Mouse (Mus musculus): ENCODE measurements at regions not wholly inside any gene's neighbourhood (a gene's known extent, or its start where the extent isn't known, plus 50 kb on each side); places are given as distances from the start of the nearest gene placed in this dataset.

DNA sequence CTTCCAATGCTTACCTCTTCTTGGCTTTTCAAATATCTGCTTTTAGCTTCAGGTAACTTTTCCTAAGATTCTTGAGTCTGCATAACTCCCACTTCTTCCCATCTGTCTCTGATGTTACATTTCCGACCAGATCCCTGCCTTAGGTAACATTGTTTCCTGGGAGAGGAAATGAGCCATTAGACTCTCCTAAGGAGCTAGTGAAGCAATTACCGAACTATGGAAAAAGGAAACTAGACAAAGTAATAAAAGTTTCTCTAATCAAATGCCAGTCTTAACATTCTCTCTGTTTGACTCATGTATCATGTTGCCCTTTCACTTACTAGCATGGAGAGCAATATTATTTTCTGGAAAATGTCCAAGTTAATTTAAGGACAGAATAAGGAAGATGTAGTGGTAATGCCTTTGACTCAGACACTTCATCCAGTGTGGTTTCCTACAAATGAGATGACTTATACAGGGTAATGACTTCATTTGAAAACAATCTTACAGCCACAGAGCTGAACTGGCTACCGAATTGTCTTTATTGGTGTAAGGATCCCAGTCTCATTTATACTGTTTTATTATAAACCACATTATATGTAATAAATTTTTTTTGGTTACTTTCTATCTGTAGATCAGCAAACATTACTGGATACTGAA, 263.8 kb upstream of the Fam84a start:
- DNase-seq (ENCODE audit: low spot score): no peak

DNA sequence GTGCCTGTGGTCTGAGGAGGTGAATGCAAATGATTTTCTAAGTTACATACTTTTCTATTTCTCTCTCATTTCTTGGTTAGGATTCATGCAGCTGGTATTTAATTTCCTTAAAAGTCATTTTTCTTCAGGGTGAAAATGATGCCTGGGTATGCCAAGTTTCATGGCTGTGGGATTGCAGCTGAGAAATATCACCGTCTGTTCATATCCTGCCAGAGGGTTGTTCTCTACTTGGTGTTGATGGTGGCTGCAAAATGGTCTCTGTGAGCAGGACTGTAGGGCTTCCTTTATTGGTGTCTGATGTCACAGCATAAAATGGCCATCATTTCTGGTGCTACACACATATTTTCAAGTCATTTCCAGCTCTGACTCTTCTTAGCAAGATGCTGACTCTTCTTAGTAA, 259.2 kb upstream of the Fam84a start:
- no peak for DNase-seq (ENCODE audit: low spot score)

DNA sequence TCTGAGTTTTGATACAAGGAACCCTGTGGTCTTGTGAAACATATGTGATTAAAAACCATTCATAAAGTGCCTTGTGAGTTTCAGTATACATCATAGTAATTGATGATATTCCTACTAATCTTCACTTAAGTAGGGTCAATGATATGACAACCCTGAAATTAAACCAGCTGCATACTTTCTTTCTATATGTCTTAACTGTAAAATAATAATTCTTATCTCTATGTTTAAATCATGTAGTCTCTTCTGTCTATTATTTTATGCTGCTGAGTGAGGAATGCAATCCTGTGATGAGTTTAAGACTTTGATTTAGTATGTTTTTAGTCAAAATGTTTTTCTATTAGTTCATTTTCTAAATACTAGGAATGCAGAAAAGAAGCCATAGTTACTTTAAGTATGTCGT, 253.9 kb upstream of the Fam84a start:
- no peak for DNase-seq (ENCODE audit: low spot score)

DNA sequence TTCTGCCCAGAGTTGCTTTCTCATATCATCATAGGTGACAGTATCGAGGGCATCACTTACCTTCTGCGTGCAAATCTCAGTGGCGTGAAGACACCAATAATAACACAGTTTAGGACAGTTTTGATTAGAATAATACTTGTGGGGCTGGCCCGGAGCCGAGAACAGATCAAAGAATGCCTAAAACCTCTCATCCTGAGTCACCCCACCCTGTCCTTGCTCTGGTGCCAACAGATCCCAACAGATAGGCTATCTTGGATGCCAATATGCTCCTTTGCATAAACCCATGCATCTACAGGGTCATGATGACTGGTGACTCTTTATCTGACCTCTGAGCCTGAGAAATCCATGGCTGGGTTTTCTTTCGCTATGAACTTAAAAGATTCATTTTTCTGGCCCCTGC, 224.4 kb upstream of the Fam84a start:
- no peak for DNase-seq (ENCODE audit: low spot score)

DNA sequence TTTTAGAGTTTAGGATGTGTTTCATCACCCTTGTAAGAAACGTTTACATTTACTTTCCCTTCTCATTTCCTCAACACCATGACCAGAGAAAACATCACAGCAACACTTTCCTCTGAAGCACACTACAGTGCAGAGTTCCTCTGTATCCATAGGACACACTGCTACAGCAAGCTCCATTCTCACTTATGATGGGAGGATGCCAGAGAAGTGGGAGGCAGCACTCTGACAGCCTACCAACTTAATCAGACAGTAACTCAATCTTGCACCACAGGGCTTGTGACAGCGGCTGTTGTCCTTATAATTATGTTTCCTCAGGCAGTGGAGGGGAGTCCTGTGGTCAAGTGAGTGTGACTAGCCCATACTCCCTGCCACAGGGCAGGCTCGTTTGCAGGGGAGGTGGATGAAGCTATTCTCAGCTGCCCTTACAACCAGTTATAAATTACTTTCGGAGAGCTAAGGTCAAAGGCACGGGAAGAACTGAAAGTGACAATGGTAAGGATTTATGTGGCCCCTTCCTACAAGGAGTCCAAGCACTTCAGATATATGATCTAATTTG, 186.5 kb upstream of the Fam84a start:
- no peak for DNase-seq (ENCODE audit: low spot score)

DNA sequence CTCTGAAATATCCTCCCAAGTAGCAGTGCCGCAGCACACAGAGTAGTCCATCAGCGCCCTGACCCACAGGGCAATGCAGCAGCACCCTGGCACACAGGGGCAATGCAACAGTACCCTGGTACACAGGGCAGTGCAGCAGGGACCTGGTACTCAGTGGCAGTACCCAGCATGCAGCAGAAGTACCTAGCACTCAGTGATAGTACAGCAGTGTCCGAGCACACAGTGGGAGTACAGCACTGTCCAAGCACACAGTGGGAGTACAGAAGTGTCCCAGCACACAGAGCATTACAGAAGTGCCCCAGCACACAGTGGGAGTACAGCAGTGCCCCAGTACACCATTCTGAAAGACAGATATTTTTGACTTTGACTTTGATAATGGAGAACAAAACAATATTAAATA, 186.0 kb upstream of the Fam84a start:
- no peak for DNase-seq (ENCODE audit: low spot score)

DNA sequence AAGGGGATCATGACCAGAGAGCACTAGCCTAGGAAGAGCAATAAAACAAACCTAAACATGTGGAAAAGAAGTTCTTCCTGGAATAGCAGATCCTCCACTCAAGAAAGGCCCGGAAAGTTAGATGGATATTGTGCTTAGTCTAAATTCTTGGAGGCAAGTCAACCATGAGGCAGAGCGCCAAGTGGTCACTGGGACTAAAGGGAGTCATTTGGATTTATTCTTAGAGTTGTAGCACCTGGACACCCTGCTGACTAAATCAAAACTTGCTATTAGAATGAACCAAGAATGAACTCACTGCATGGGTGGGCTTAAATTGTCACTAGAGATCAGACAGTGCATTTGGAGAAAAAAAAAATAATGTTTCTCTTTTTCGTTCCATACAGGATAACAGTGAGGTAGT, 166.8 kb upstream of the Fam84a start:
- DNase-seq (ENCODE audit: low spot score): no peak

DNA sequence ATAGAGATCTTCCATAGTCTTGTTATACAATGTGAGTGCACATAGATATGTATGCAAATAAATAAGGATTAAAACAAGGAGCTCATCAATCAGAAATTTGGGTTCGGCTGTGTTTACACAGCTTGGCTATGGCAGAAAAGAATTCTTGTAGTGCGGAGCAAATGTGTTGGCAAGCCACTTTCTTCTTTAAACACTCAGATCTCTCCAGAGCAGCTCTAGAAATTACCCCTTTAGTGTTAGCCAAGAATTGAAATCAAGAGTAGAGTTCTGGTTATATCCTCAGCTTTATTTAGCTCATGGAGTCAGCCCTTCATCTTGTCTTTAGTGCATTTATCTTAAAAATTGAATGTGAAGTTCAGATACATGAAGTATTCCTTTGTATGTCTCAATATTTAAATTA, 164.5 kb upstream of the Fam84a start:
- no peak for DNase-seq (ENCODE audit: low spot score)

DNA sequence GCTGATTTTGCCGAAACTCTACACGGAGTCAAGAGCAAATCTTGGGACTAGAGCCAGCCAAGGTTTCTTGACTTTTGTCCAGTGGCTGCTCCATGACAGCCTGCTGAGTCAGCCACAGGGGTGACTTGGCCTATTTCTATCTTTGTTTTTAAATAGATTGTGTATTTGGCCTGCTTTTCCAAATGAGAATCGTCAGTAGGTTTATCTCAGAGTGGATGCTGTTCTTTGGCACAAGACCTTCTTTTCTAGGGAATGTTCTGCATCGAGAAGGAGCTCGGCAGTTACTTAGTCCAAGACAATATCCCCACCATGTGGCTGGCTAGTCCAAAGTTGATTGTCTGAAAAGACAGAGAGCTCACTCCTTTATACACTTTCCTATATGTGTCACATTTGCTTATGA, 163.9 kb upstream of the Fam84a start:
- no peak for DNase-seq (ENCODE audit: low spot score)

DNA sequence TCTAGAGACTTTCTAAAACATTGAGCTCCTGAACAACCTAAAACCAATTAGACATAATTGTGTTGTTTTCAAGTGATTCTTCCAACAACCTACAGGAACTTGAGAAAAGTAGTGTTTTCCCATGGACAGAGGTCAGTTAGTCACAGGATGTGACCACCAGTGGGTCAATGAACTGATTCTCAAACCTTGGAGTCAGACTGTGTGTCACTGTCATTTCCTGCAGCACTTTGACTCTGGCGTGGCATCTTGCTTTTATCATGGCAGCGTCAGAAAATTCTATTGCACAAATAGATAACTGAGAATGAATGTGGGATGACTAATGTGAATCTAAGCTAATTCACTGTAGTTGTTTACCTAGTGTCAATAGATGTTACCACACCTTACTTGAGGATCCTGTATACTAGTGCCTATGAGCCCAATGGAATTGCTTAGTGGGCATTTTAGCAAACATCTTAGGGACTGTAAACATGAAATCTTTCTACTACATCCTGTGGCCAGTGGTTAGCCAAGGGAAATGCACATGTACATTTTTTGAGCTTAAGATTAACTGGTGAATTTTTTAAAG, 150.6 kb upstream of the Fam84a start:
- DNase-seq (ENCODE audit: low spot score): no peak

DNA sequence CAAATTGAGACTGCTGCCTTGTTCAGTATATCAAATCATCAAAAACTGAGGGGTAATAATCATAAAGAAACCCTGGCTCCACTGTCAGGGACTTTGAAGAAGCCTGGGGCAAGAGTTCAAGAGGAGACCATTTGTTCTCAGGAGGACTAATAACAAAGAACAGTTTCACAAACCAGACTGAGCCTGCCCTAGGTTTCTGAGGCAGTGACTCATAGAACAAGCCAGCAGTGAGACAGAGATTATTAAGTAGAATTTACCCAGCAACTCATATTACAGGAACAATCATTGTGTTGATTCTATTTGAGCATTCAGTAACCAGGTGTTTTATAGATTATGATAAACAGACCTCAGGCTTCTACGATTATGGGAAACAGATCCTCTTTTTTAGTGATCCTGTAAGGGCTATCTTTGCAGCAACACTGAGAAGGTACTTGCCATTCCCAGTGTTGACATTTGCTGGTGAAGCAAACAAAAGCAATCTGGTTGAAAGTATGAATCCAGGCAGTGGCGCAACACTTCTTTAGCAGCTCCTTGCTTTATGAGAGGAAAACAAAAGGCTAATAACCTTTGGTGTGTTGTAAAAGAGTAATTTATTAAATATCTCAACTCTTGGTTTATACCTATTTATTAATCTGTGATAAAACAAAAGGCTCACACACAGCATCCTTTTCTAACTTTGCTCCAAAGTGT, 150.0 kb upstream of the Fam84a start:
- no peak for DNase-seq (ENCODE audit: low spot score)

DNA sequence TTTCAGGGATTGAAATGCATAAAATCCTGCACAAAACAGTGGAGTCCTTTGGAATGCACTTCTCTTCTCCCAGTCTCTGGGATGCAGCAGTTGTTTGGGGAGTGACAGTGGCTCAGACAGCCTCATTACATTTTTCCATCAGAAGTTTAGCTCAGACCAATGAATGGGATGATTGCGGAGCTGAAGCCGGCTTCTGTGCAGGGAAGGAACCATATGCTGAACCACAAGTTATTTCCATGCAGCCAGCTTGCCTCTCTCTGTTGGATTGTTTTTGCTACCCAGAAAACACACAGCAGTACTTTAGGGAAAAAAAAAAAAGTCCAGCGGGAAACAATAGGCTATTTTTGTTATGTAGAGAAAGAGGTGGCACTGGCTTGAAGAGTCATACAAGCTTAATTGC, 140.2 kb upstream of the Fam84a start:
- DNase-seq (ENCODE audit: low spot score): no peak

DNA sequence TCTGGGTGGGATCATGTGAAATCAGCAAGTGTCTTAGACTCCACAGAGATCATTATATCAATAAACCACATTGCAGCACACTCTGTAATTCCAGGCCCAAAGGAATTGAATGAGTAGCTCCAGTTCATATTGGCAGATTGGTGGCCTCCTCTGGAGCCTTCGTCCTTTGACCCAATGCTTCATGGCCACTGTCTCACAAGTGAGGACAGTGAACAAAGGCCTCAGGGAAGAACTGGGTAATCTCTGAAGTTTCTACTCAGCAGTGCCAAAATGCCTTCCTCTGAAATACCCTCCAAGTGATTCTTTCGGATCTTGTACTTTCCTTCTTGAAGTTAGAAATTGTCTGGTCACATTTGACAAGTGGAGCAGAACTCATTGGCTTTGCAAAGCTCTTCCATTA, 135.8 kb upstream of the Fam84a start:
- DNase-seq (ENCODE audit: low spot score): no peak

DNA sequence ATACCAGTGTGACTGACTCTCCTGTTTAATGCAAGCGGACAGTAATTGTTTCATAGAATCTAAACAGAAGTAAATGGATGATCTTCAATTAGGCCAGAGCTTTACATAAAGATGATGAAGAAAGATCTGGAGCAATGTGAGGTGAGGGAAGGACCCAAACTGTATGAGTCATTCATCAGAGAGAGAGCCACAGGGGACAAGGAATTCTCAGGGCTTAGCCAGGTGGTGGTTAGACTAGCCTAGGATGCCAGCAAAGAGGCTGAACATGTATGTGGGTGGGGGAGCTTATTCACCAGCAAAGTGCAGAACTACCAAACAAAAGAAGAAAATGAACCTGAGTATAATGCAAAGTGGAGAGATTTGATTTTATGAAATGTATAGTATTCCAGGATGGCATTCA, 134.8 kb upstream of the Fam84a start:
- DNase-seq (ENCODE audit: low spot score): no peak

DNA sequence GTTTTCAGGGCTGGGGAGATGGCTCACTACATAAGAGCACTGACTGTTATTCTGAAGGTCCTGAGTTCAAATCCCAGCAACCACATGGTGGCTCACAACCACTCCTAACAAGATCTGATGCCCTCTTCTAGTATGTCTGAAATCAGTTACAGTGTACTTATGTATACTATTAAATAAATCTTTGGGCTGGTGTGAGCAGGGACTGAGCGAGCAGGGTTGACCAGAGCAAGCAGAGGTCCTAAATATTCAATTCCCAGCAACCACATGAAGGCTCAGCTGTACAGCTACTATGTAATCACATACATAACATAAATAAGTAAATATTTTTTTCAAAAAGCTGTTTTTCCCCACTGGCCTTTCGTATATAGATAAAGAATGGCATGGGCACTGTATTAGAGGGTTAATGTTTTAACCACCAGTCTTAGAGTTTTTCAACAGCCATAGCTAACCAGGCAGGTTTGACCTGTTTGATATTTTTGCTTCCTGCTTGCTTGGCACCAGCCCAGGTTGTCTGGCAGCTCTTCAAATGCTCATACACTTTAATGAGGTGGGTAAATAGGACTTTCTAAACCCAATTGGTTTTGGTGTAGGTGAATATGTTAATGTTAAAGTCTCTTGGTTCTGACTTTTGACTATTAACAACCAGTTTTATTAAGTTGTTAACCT, 134.1 kb upstream of the Fam84a start:
- peak; percentile 34 for DNase-seq (ENCODE audit: low spot score)

DNA sequence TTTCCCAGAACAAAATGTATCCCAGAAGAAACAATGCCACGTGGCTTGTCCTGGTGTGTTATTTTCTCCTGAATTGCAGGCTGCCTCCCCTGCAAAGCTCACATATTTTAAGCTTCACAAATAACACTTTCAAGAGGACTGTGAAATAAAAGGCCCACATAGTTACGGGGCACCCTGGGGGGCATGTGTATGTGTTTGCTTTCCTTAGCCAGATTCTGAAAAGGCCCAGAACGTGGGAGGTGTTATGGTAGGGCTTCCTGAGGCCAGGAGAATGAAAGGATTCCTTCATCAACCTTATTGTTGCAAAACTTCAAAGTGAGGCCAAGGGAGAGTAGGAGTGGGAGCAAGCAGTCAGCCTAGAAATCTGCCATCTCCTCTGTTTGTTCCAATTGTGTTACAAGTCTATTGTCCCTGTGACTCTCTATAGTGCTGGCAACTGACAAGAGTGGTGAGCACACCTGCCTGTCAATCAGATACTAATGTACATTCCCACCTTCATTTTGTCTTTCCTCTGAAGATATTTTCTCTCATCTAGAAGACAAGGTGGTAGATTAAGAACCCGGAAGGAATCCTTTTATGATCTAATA, 131.3 kb upstream of the Fam84a start:
- DNase-seq (ENCODE audit: low spot score): no peak

DNA sequence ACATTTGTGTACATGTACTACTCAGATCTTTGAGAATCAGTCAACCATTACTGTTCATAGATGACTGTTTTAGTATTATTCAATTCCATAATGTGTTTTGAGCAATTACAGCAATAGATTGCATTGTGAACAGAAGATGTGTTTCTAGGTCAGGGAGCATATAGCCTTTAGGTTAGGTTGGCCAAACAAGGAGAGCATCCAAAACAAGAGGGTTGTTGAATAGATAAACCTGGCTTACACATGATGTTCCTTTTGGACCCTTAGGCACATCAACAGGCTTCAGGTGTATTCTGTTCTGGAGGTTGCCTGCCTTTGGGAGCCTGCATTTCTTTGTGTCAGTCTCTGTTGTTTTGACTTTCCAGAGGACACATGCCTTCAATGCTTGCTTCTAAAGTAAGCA, 123.4 kb upstream of the Fam84a start:
- DNase-seq (ENCODE audit: low spot score): no peak

DNA sequence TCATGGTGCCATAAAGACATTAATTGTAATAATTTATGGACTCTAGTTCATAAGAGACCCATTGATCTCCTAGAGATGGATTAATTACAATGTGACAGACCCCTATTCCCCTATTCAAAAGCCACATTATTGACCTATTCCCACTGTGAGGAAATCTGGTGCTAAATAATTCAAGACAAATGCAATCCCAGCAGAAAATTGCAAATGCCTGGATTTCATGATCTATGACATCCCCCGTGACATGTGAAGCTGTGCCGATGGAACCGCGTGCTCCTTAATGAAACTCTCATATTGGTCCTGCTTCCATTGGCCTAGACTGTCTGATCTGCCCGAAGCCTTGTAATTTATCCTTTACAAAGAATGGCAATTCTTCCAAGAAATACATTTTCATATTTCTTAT, 122.9 kb upstream of the Fam84a start:
- DNase-seq (ENCODE audit: low spot score): no peak

DNA sequence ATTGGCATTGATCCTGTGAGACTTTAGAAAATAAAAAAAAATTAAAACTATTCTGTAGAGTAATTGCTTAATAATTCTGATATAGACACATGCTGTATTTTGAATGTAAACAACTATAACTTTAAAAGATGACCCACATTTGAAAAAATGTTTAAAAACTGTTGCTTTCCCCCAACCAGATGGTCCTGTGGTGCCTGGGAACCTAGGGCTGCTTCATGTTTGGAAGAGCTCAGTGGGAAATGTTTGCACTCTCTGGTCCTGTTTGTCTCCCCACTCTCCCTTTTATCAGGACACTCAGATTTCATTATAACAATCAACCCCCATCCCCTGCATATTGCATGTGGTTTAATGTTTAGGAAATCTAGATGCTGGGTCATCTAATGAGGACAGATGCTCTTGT, 119.4 kb upstream of the Fam84a start:
- no peak for DNase-seq (ENCODE audit: low spot score)

DNA sequence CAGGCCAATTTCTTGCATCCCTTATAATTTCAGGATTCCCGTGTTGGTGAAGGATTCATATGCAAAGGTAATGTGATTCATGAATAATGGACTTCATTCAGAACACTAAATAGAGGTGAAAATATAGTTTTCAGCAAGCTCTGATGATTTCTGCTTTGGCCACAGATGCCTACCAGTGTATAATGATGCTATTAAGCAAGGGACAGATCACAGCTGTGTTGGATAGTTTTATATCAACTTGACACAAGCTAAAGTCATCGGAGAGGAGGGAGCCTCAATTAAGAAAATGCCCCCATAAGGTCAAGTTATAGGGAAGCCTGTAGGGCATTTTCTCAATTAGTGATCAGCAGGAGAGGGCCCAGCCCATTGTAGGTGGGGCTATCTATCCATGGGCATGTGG, 109.2 kb upstream of the Fam84a start:
- no peak for DNase-seq (ENCODE audit: low spot score)

DNA sequence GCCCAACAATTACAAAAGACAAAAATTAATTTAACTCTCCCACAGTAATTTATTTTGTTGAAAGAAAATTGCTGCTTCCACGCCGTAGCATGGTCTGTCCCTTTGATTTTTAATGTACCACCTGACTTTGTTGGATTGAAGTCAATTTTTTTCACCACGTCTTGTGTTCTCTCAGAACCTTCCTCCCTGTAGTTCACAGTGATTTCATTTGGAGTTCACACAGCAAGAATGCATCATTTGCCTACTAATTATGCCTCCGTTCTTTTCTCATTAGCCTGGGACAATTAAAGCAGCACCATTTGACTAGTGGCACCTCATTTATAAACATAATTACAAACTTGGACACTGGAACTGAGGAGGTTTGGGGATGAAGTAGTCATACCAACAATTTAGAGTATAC, 108.4 kb upstream of the Fam84a start:
- no peak for DNase-seq (ENCODE audit: low spot score)

DNA sequence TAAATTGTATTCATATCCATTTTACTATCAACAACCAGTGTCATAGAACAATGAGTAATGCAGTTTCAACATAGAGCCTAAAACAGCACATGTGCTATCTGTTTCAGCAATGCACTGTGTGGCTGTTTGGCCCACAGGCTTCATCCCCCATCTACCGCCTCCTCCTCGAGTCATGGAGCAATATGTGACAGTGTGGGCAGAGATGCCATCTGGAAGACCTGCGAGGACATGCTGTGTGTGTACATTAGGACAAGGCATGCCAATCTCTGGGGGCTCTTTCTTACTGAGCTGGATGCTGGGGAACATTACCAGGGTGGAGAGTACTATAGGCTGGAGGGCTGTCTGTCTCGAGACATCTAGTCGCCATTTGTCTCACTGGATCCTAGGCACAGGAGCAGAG, 101.5 kb upstream of the Fam84a start:
- no peak for DNase-seq (ENCODE audit: low spot score)

DNA sequence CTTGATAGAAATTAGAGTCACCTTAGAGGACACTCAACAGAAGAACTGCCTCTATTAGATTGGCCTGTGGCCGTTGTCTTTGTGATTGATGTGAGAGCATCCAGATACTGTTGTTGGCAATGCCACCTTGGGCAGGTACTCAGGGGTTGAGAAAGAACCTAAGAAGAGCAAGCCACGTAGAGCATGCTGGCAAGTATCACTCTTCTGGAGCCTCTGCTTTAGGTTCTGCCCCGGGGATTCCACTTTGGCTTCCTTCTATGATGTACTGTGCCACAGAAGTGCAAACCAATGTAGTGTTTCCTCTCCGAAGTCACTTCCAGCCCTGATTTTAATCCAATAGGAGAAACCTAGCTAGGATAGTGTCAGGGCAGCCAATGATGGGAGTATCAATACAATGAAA, 98.3 kb upstream of the Fam84a start:
- no peak for DNase-seq (ENCODE audit: low spot score)
